Mouse (Mus musculus) liver, embryonic 11.5 days (tissue): ENCODE measurements at regions not wholly inside any gene's neighbourhood (a gene's known extent, or its start where the extent isn't known, plus 50 kb on each side); places are given as distances from the start of the nearest gene placed in this dataset.

ENCODE experiments used
- ATAC-seq: fragments of 200-750 bp; cut with Nextera tagmentation; replicated peaks from 2 replicates; pipeline ENCODE4 v1.8.0; 2017; ENCODE audit warnings: moderate number of reproducible peaks, mild to moderate bottlenecking, moderate TSS enrichment, moderate library complexity; ENCODE audit not compliant: low FRiP score
- DNase-seq: peaks from one replicate; pipeline ENCODE4 v3.0.0-alpha.2; 2017; ENCODE audit warnings: low spot score
- H3K27ac ChIP-seq: fragments of 300-500 bp; sonication (generic); 2 replicates; pipeline ENCODE4 v1.5.1; 2014; ENCODE audit warnings: mild to moderate bottlenecking, low read depth, low read length, control low read depth
- H3K27me3 ChIP-seq: fragments of 300-500 bp; sonication (generic); replicated peaks from 2 replicates; pipeline ENCODE4 v1.6.1; 2014; ENCODE audit warnings: low read length, mixed read lengths; ENCODE audit not compliant: control insufficient read depth, insufficient read depth
- H3K36me3 ChIP-seq: fragments of 300-500 bp; sonication (generic); 2 replicates; pipeline ENCODE4 v1.6.1; 2014; ENCODE audit warnings: mild to moderate bottlenecking, low read length, moderate library complexity, mixed read lengths; ENCODE audit not compliant: control insufficient read depth, insufficient read depth
- H3K4me1 ChIP-seq: fragments of 300-500 bp; sonication (generic); replicated peaks from 2 replicates; pipeline ENCODE4 v1.6.1; 2014; ENCODE audit warnings: low read length, mixed read lengths; ENCODE audit not compliant: control insufficient read depth, insufficient read depth
- H3K4me2 ChIP-seq: fragments of 300-500 bp; sonication (generic); 2 replicates; pipeline ENCODE4 v1.6.1; 2014; ENCODE audit warnings: mild to moderate bottlenecking, control low read depth, moderate library complexity
- H3K4me3 ChIP-seq: fragments of 300-500 bp; sonication (generic); 2 replicates; pipeline ENCODE4 v1.5.1; 2014; ENCODE audit warnings: low read depth, low read length, control low read depth
- H3K9ac ChIP-seq: fragments of 300-500 bp; sonication (generic); 2 replicates; pipeline ENCODE4 v1.6.1; 2014; ENCODE audit warnings: low read depth, low read length, control low read depth
- H3K9me3 ChIP-seq: fragments of 300-500 bp; sonication (generic); 2 replicates; pipeline ENCODE4 v1.6.1; 2016; ENCODE audit warnings: low read length, inconsistent platforms, mixed read lengths; ENCODE audit not compliant: control insufficient read depth
- whole genome bisulfite sequencing: fragments of 180-500 bp; shearing (Covaris S2); extraction: QIAGEN DNeasy Blood & Tissue Kit; methylation state at CpG from one replicate; pipeline ENCODE4 v1.1.7; 2014; 5-methylcytosine and 5-hydroxymethylcytosine counted together

GRCm38 (mm10) chr12:45614509-45615150, 540.1 kb upstream of the Stxbp6 start:
- 64% methylated on average over 1 of the region's 1 CpGs for WGBS
- no peaks in the 10 kb centered on the region for H3K4me1 ChIP-seq
- DNase-seq (no peak), ATAC-seq (no peak)
- H3K4me3 ChIP-seq = no peak overlapping the region
- no peaks in the 10 kb centered on the region for H3K27me3 ChIP-seq
- H3K4me2 ChIP-seq = no peak overlapping the region
- no peaks in the 10 kb centered on the region for H3K9me3 ChIP-seq
- no peak overlapping the region for H3K9ac ChIP-seq
- H3K36me3 ChIP-seq = no peaks in the 10 kb centered on the region
- H3K27ac ChIP-seq = no peak overlapping the region

GRCm38 (mm10) chr12:45614074-45614473, 539.6 kb upstream of the Stxbp6 start:
- no peak overlapping the region for H3K4me2 ChIP-seq
- H3K27me3 ChIP-seq = no peaks in the 10 kb centered on the region
- H3K27ac ChIP-seq = no peak overlapping the region
- ATAC-seq (no peak), DNase-seq (no peak)
- H3K4me1 ChIP-seq = no peaks in the 10 kb centered on the region
- H3K9me3 ChIP-seq = no peaks in the 10 kb centered on the region
- H3K4me3 ChIP-seq = no peak overlapping the region
- H3K36me3 ChIP-seq = no peaks in the 10 kb centered on the region
- H3K9ac ChIP-seq = no peak overlapping the region

GRCm38 (mm10) chr12:45599443-45599842, 524.9 kb upstream of the Stxbp6 start:
- DNase-seq = no peak
- H3K4me3 ChIP-seq = no peak overlapping the region
- ATAC-seq = no peak
- no peak overlapping the region for H3K27ac ChIP-seq
- WGBS = 73% methylated on average over 3 of the region's 3 CpGs
- no peak overlapping the region for H3K9ac ChIP-seq
- H3K36me3 ChIP-seq = no peaks in the 10 kb centered on the region
- no peak overlapping the region for H3K4me2 ChIP-seq
- no peaks in the 10 kb centered on the region for H3K27me3 ChIP-seq
- H3K4me1 ChIP-seq = no peaks in the 10 kb centered on the region
- no peaks in the 10 kb centered on the region for H3K9me3 ChIP-seq

GRCm38 (mm10) chr12:45597904-45598570, 523.5 kb upstream of the Stxbp6 start:
- H3K9me3 ChIP-seq = no peaks in the 10 kb centered on the region
- no peak overlapping the region for H3K4me3 ChIP-seq
- H3K9ac ChIP-seq = no peak overlapping the region
- 60% methylated on average over 4 of the region's 4 CpGs for WGBS
- H3K36me3 ChIP-seq = no peaks in the 10 kb centered on the region
- H3K4me1 ChIP-seq = no peaks in the 10 kb centered on the region
- H3K4me2 ChIP-seq = no peak overlapping the region
- H3K27me3 ChIP-seq = no peaks in the 10 kb centered on the region
- ATAC-seq = no peak
- H3K27ac ChIP-seq = no peak overlapping the region
- DNase-seq = no peak

GRCm38 (mm10) chr12:45594689-45595088, 520.2 kb upstream of the Stxbp6 start:
- ATAC-seq (no peak), DNase-seq (no peak)
- 92% methylated on average over 3 of the region's 3 CpGs for WGBS
- Histone ChIP-seq H3K27me3 (no peaks in the 10 kb centered on the region), H3K4me1 (no peaks in the 10 kb centered on the region), H3K9ac (no peak overlapping the region), H3K9me3 (no peaks in the 10 kb centered on the region), H3K4me3 (no peak overlapping the region), H3K36me3 (no peaks in the 10 kb centered on the region), H3K27ac (no peak overlapping the region), H3K4me2 (no peak overlapping the region)

GRCm38 (mm10) chr12:45590191-45590590, 515.7 kb upstream of the Stxbp6 start:
- Histone ChIP-seq H3K9ac (no peak overlapping the region), H3K4me1 (no peaks in the 10 kb centered on the region), H3K27me3 (no peaks in the 10 kb centered on the region), H3K36me3 (no peaks in the 10 kb centered on the region), H3K4me2 (no peak overlapping the region), H3K27ac (no peak overlapping the region), H3K9me3 (no peaks in the 10 kb centered on the region), H3K4me3 (no peak overlapping the region)
- 74% methylated on average over 2 of the region's 2 CpGs for WGBS
- DNase-seq (no peak), ATAC-seq (no peak)

- WGBS = 81% methylated on average over 4 of the region's 4 CpGs
- no peak for ATAC-seq
- no peaks in the 10 kb centered on the region for H3K4me1 ChIP-seq
Observed at GRCm38 (mm10) chr12:45585763-45586162, 511.3 kb upstream of the Stxbp6 start.

GRCm38 (mm10) chr12:45563325-45564030, 489.0 kb upstream of the Stxbp6 start:
- WGBS = 75% methylated on average over 13 of the region's 13 CpGs
- ATAC-seq (no peak), DNase-seq (no peak)

More at GRCm38 (mm10) chr12:45585763-45586162, 511.3 kb upstream of the Stxbp6 start:
- no peaks in the 10 kb centered on the region for H3K27me3 ChIP-seq
- no peak for DNase-seq
- no peaks in the 10 kb centered on the region for H3K9me3 ChIP-seq
- no peak overlapping the region for H3K4me3 ChIP-seq
- H3K4me2 ChIP-seq = no peak overlapping the region
- H3K27ac ChIP-seq = no peak overlapping the region
- no peak overlapping the region for H3K9ac ChIP-seq
- no peaks in the 10 kb centered on the region for H3K36me3 ChIP-seq

More at GRCm38 (mm10) chr12:45563325-45564030, 489.0 kb upstream of the Stxbp6 start:
- Histone ChIP-seq H3K4me2 (no peak overlapping the region), H3K27me3 (no peaks in the 10 kb centered on the region), H3K4me3 (no peak overlapping the region), H3K9ac (no peak overlapping the region), H3K27ac (no peak overlapping the region), H3K9me3 (no peaks in the 10 kb centered on the region), H3K4me1 (no peaks in the 10 kb centered on the region), H3K36me3 (no peaks in the 10 kb centered on the region)
